Mouse (Mus musculus) olfactory bulb, adult 2 months (tissue): ENCODE results near the gene Fpgs. TPM values are rescaled to one million over a fixed set of nuclear protein-coding genes. Genes with fewer than 3 reads are reported as not detected.

Experiments
- H3K27ac ChIP-seq: fragments of 200-500 bp; 2 replicates; pipeline ENCODE4 v1.5.1; 2012; ENCODE audit warnings: low read depth, low read length; ENCODE audit not compliant: insufficient read depth
- H3K4me1 ChIP-seq: fragments of 200-500 bp; 2 replicates; pipeline ENCODE4 v1.6.1; 2012; ENCODE audit warnings: low read length; ENCODE audit not compliant: control insufficient read depth, insufficient read depth
- H3K4me3 ChIP-seq: fragments of 200-500 bp; 2 replicates; pipeline ENCODE4 v1.5.1; 2012; ENCODE audit warnings: mild to moderate bottlenecking, low read depth, low read length, moderate library complexity; ENCODE audit not compliant: insufficient read depth
- CTCF ChIP-seq: fragments of 200-500 bp; IDR thresholded peaks from 2 replicates; pipeline ENCODE4 v1.5.1; 2012; ENCODE audit warnings: low read depth, mild to moderate bottlenecking, low read length, moderate library complexity; ENCODE audit not compliant: insufficient read depth
- POLR2A ChIP-seq: fragments of 200-500 bp; IDR thresholded peaks from 2 replicates; pipeline ENCODE4 v1.6.1; 2012; ENCODE audit warnings: mild to moderate bottlenecking, low read depth, low read length, moderate library complexity; ENCODE audit not compliant: insufficient read depth
- WGBS: fragments of 180-500 bp; shearing (Covaris S2); methylation state at CpG from one replicate; pipeline ENCODE4 v1.1.7; 2018; 5-methylcytosine and 5-hydroxymethylcytosine counted together
- polyA plus RNA-seq: library from polyadenylated mRNA; stranded (reverse); fragments of >200 nt; gene quantifications from 2 replicates; pipeline ENCODE4 v1.2.4, GENCODE M21; 2012; ENCODE audit warnings: low replicate concordance; ENCODE audit not compliant: missing spikeins, insufficient read depth, insufficient read length

Fpgs gene
- polyA plus RNA-seq, 1 experiment, result not detected

- 68% methylated on average over 7 of the region's 7 CpGs for WGBS
- no peak for TF ChIP-seq POLR2A
- TF ChIP-seq CTCF, result no peak
Measured at GRCm38 (mm10) chr2:32668176-32668575, 35.8 kb downstream of the Fpgs start.

GRCm38 (mm10) chr2:32667775-32668174 lies 36.2 kb downstream of the Fpgs start:
- WGBS, result 36% methylated on average over 11 of the region's 11 CpGs
- TF ChIP-seq CTCF, result no peak
- no peak for TF ChIP-seq POLR2A
- Histone ChIP-seq H3K4me1 (0 out of 2 replicates have a peak, but pooled peaks cover 3% of the 10 kb centered on the region), H3K4me3 (no peak overlapping the region), H3K27ac (no peak overlapping the region)

More at GRCm38 (mm10) chr2:32668176-32668575, 35.8 kb downstream of the Fpgs start:
- Histone ChIP-seq H3K4me1 (0 out of 2 replicates have a peak, but pooled peaks cover 3% of the 10 kb centered on the region), H3K27ac (no peak overlapping the region), H3K4me3 (no peak overlapping the region)

- peaks cover 17% of the 10 kb centered on the region for H3K4me1 ChIP-seq
- H3K27ac ChIP-seq, result no peak overlapping the region
- WGBS, result 95% methylated on average over 6 of the region's 6 CpGs
- H3K4me3 ChIP-seq, result no peak overlapping the region
- TF ChIP-seq POLR2A (no peak), CTCF (no peak)
Measured at GRCm38 (mm10) chr2:32665853-32666252, 38.1 kb downstream of the Fpgs start.

GRCm38 (mm10) chr2:32665345-32665744 lies 38.6 kb downstream of the Fpgs start:
- no peak overlapping the region for H3K4me3 ChIP-seq
- no peak for TF ChIP-seq CTCF
- no peak for TF ChIP-seq POLR2A
- WGBS, result 81% methylated on average over 8 of the region's 8 CpGs
- peaks cover 17% of the 10 kb centered on the region for H3K4me1 ChIP-seq
- H3K27ac ChIP-seq, result no peak overlapping the region

- H3K4me1 ChIP-seq, result peaks cover 14% of the 10 kb centered on the region
- WGBS, result 61% methylated on average over 5 of the region's 5 CpGs
- no peak for TF ChIP-seq POLR2A
- TF ChIP-seq CTCF, result no peak
- no peak overlapping the region for H3K27ac ChIP-seq
- no peak overlapping the region for H3K4me3 ChIP-seq
Measured at GRCm38 (mm10) chr2:32662291-32662690, 41.7 kb downstream of the Fpgs start.

GRCm38 (mm10) chr2:32661509-32662107 lies 42.3 kb downstream of the Fpgs start:
- 49% methylated on average over 7 of the region's 7 CpGs for WGBS
- H3K4me1 ChIP-seq, result peaks cover 14% of the 10 kb centered on the region
- no peak overlapping the region for H3K27ac ChIP-seq
- no peak for TF ChIP-seq CTCF
- no peak for TF ChIP-seq POLR2A
- no peak overlapping the region for H3K4me3 ChIP-seq

GRCm38 (mm10) chr2:32658873-32659272 lies 45.1 kb downstream of the Fpgs start:
- no peak for TF ChIP-seq POLR2A
- no peak for TF ChIP-seq CTCF
- Histone ChIP-seq H3K4me3 (no peak overlapping the region), H3K4me1 (peaks cover 14% of the 10 kb centered on the region), H3K27ac (no peak overlapping the region)
- 96% methylated on average over 2 of the region's 2 CpGs for WGBS

- TF ChIP-seq POLR2A (no peak), CTCF (no peak)
- 75% methylated on average over 12 of the region's 12 CpGs for WGBS
- Histone ChIP-seq H3K27ac (no peak overlapping the region), H3K4me3 (no peak overlapping the region), H3K4me1 (no peaks in the 10 kb centered on the region)
Measured at GRCm38 (mm10) chr2:32655826-32656225, 48.1 kb downstream of the Fpgs start.

GRCm38 (mm10) chr2:32655394-32655744 lies 48.6 kb downstream of the Fpgs start:
- Histone ChIP-seq H3K4me3 (no peak overlapping the region), H3K27ac (no peak overlapping the region), H3K4me1 (no peaks in the 10 kb centered on the region)
- TF ChIP-seq CTCF, result no peak
- TF ChIP-seq POLR2A, result no peak
- WGBS, result 95% methylated on average over 3 of the region's 3 CpGs

- H3K4me1 ChIP-seq, result no peaks in the 10 kb centered on the region
- no peak overlapping the region for H3K4me3 ChIP-seq
- WGBS, result 84% methylated on average over 14 of the region's 14 CpGs
- H3K27ac ChIP-seq, result no peak overlapping the region
- TF ChIP-seq POLR2A, result no peak
- no peak for TF ChIP-seq CTCF
Measured at GRCm38 (mm10) chr2:32654743-32655393, 49.1 kb downstream of the Fpgs start.
